Mouse (Mus musculus) limb, embryonic 11.5 days (tissue): Measurements from ENCODE around the gene Bcl2l11. TPM values are rescaled to one million over a fixed set of nuclear protein-coding genes. Genes with fewer than 3 reads are reported as not detected.

Source experiments
- ATAC-seq: fragments of 200-750 bp; cut with Nextera tagmentation; 2 replicates; pipeline ENCODE4 v1.8.0; 2017; ENCODE audit warnings: low read depth; ENCODE audit not compliant: insufficient number of reproducible peaks, low FRiP score, low TSS enrichment
- DNase-seq: peaks from one replicate; pipeline ENCODE4 v3.0.0-alpha.2; 2015; ENCODE audit warnings: low spot score
- H3K27ac ChIP-seq: fragments of 300-500 bp; sonication (generic); replicated peaks from 2 replicates; pipeline ENCODE4 v1.5.1; 2014; ENCODE audit warnings: low read depth, mild to moderate bottlenecking, low read length
- H3K27me3 ChIP-seq: fragments of 300-500 bp; sonication (generic); 2 replicates; pipeline ENCODE4 v1.6.1; 2014; ENCODE audit warnings: mild to moderate bottlenecking, low read length, mixed read lengths; ENCODE audit not compliant: control insufficient read depth, insufficient read depth
- H3K36me3 ChIP-seq: fragments of 300-500 bp; sonication (generic); 2 replicates; pipeline ENCODE4 v1.6.1; 2014; ENCODE audit warnings: mild to moderate bottlenecking, low read length, moderate library complexity, mixed read lengths; ENCODE audit not compliant: control insufficient read depth, insufficient read depth
- H3K4me1 ChIP-seq: fragments of 300-500 bp; sonication (generic); 2 replicates; pipeline ENCODE4 v1.6.1; 2014; ENCODE audit warnings: low read length, mixed read lengths; ENCODE audit not compliant: control insufficient read depth, insufficient read depth
- H3K4me2 ChIP-seq: fragments of 300-500 bp; sonication (generic); 2 replicates; pipeline ENCODE4 v1.6.1; 2014; ENCODE audit warnings: low read depth, mild to moderate bottlenecking, moderate library complexity; ENCODE audit not compliant: severe bottlenecking
- H3K4me3 ChIP-seq: fragments of 300-500 bp; sonication (generic); 2 replicates; pipeline ENCODE4 v1.5.1; 2014; ENCODE audit warnings: low read depth, low read length
- H3K9ac ChIP-seq: fragments of 300-500 bp; sonication (generic); 2 replicates; pipeline ENCODE4 v1.6.1; 2014; ENCODE audit warnings: mild to moderate bottlenecking, low read length
- H3K9me3 ChIP-seq: fragments of 300-500 bp; sonication (generic); 2 replicates; pipeline ENCODE4 v1.6.1; 2016; ENCODE audit warnings: low read length; ENCODE audit not compliant: control insufficient read depth
- WGBS: fragments of 180-500 bp; shearing (Covaris S2); extraction: QIAGEN DNeasy Blood & Tissue Kit; methylation state at CpG from one replicate; pipeline ENCODE4 v1.1.7; 2014; 5-methylcytosine and 5-hydroxymethylcytosine counted together
- polyA plus RNA-seq: library from polyadenylated mRNA; unstranded; fragments of >200 nt; fragmentation: Nextera tagmentation; extraction: Ambion mirVana; gene quantifications from 2 replicates; pipeline ENCODE4 v1.2.1, GENCODE M21; 2014

The Bcl2l11 gene
- polyA plus RNA-seq, 1 experiment from 2014 or later: 23.4 TPM

- H3K36me3 ChIP-seq: no peaks in the 10 kb centered on the region
- no peak overlapping the region for H3K4me2 ChIP-seq
- H3K4me1 ChIP-seq: no peaks in the 10 kb centered on the region
- H3K27me3 ChIP-seq: no peaks in the 10 kb centered on the region
- no peak overlapping the region for H3K4me3 ChIP-seq
- no peak for ATAC-seq
- no peaks in the 10 kb centered on the region for H3K9me3 ChIP-seq
- DNase-seq: no peak
- WGBS: 78% methylated on average over 13 of the region's 13 CpGs
- H3K9ac ChIP-seq: no peak overlapping the region
- no peak overlapping the region for H3K27ac ChIP-seq
Observed at GRCm38 (mm10) chr2:128166623-128167423, 41.0 kb downstream of the Bcl2l11 start.

- ATAC-seq: no peak
- H3K9me3 ChIP-seq: no peaks in the 10 kb centered on the region
- DNase-seq: no peak
- H3K4me1 ChIP-seq: no peaks in the 10 kb centered on the region
- 95% methylated on average over 12 of the region's 12 CpGs for WGBS
- H3K27me3 ChIP-seq: no peaks in the 10 kb centered on the region
- H3K27ac ChIP-seq: no peak overlapping the region
- H3K36me3 ChIP-seq: no peaks in the 10 kb centered on the region
- H3K4me2 ChIP-seq: no peak overlapping the region
- no peak overlapping the region for H3K4me3 ChIP-seq
- no peak overlapping the region for H3K9ac ChIP-seq
Observed at GRCm38 (mm10) chr2:128167930-128168329, 42.1 kb downstream of the Bcl2l11 start.

- no peaks in the 10 kb centered on the region for H3K9me3 ChIP-seq
- H3K36me3 ChIP-seq: no peaks in the 10 kb centered on the region
- WGBS: 89% methylated on average over 5 of the region's 5 CpGs
- H3K4me3 ChIP-seq: no peak overlapping the region
- H3K4me2 ChIP-seq: no peak overlapping the region
- no peaks in the 10 kb centered on the region for H3K4me1 ChIP-seq
- H3K27ac ChIP-seq: no peak overlapping the region
- ATAC-seq (no peak), DNase-seq (no peak)
- H3K27me3 ChIP-seq: no peaks in the 10 kb centered on the region
- no peak overlapping the region for H3K9ac ChIP-seq
Observed at GRCm38 (mm10) chr2:128169486-128169885, 43.6 kb downstream of the Bcl2l11 start.

GRCm38 (mm10) chr2:128169972-128170371 is 44.1 kb downstream of the Bcl2l11 start:
- H3K4me2 ChIP-seq: no peak overlapping the region
- no peak overlapping the region for H3K4me3 ChIP-seq
- no peak overlapping the region for H3K9ac ChIP-seq
- H3K9me3 ChIP-seq: no peaks in the 10 kb centered on the region
- no peak overlapping the region for H3K27ac ChIP-seq
- H3K36me3 ChIP-seq: no peaks in the 10 kb centered on the region
- no peaks in the 10 kb centered on the region for H3K27me3 ChIP-seq
- no peak for ATAC-seq
- DNase-seq: no peak
- WGBS: 87% methylated on average over 11 of the region's 11 CpGs
- H3K4me1 ChIP-seq: no peaks in the 10 kb centered on the region

GRCm38 (mm10) chr2:128170614-128171013 is 44.8 kb downstream of the Bcl2l11 start:
- H3K9me3 ChIP-seq: no peaks in the 10 kb centered on the region

GRCm38 (mm10) chr2:128172266-128172665 is 46.4 kb downstream of the Bcl2l11 start:
- Histone ChIP-seq H3K27ac (no peak overlapping the region), H3K4me2 (no peak overlapping the region), H3K9me3 (no peaks in the 10 kb centered on the region), H3K4me1 (peaks cover 3% of the 10 kb centered on the region; the same call in 1 of the 2 replicates), H3K36me3 (no peaks in the 10 kb centered on the region), H3K4me3 (no peak overlapping the region), H3K9ac (no peak overlapping the region), H3K27me3 (no peaks in the 10 kb centered on the region)
- 95% methylated on average over 5 of the region's 5 CpGs for WGBS
- ATAC-seq (no peak), DNase-seq (no peak)

More at GRCm38 (mm10) chr2:128170614-128171013, 44.8 kb downstream of the Bcl2l11 start:
- Histone ChIP-seq H3K4me1 (no peaks in the 10 kb centered on the region), H3K27ac (no peak overlapping the region), H3K27me3 (no peaks in the 10 kb centered on the region), H3K4me3 (no peak overlapping the region), H3K36me3 (no peaks in the 10 kb centered on the region), H3K4me2 (no peak overlapping the region), H3K9ac (no peak overlapping the region)
- DNase-seq (no peak), ATAC-seq (no peak)
- 90% methylated on average over 3 of the region's 3 CpGs for WGBS

GRCm38 (mm10) chr2:128174176-128174575 is 48.3 kb downstream of the Bcl2l11 start:
- Histone ChIP-seq H3K27me3 (no peaks in the 10 kb centered on the region), H3K9ac (no peak overlapping the region), H3K4me3 (no peak overlapping the region), H3K9me3 (no peaks in the 10 kb centered on the region), H3K27ac (no peak overlapping the region), H3K4me2 (no peak overlapping the region), H3K4me1 (peaks cover 5% of the 10 kb centered on the region; the same call in 1 of the 2 replicates), H3K36me3 (no peaks in the 10 kb centered on the region)
- WGBS: 49% methylated on average over 5 of the region's 5 CpGs
- ATAC-seq: no peak
- no peak for DNase-seq

- Histone ChIP-seq H3K4me1 (peaks cover 10% of the 10 kb centered on the region), H3K9ac (no peak overlapping the region), H3K36me3 (no peaks in the 10 kb centered on the region), H3K27me3 (no peaks in the 10 kb centered on the region), H3K9me3 (no peaks in the 10 kb centered on the region), H3K4me2 (no peak overlapping the region), H3K27ac (no peak overlapping the region), H3K4me3 (no peak overlapping the region)
- 74% methylated on average over 9 of the region's 9 CpGs for WGBS
- ATAC-seq (no peak), DNase-seq (no peak)
Observed at GRCm38 (mm10) chr2:128174604-128175342, 48.9 kb downstream of the Bcl2l11 start.
